Mouse (Mus musculus): ENCODE results near the gene 4930539E08Rik. TPM values are rescaled to one million over a fixed set of nuclear protein-coding genes. Genes with fewer than 3 reads are reported as not detected.

Gene 4930539E08Rik
- polyA plus RNA-seq, 1 experiment from 2014 or later, result 0.09 TPM

- WGBS (ENCODE audit: insufficient replicate concordance), result 63% methylated on average over 7 of the region's 7 CpGs
- no peak for TF ChIP-seq EP300 (IDR thresholded peaks at IDR 0.05; ENCODE audit: low read depth)
- no peak for TF ChIP-seq CTCF (IDR thresholded peaks at IDR 0.05; ENCODE audit: low read depth)
Observed at GRCm38 (mm10) chr17:28863926-28864325, 51.2 kb downstream of the 4930539E08Rik start.

GRCm38 (mm10) chr17:28858205-28858604 is 56.9 kb downstream of the 4930539E08Rik start, which contains the start of gene Pnpla1:
Pnpla1 (plus strand) TSS chr17:28858411.
- peak; percentile 75 for ATAC-seq
- Histone ChIP-seq H3K4me3 (ENCODE audit: low read depth, low read length) (no peak within 1 kb of the TSS), H3K27me3 (ENCODE audit: insufficient read depth, low read length) (no peaks in the 10 kb centered on the region), H3K4me1 (ENCODE audit: insufficient read depth) (no peaks in the 10 kb centered on the region), H3K27ac (ENCODE audit: low read depth) (no peak within 1 kb of the TSS), H3K9me3 (ENCODE audit: low read length) (no peaks in the 10 kb centered on the region; the same call in 1 of the 2 replicates), H3K9ac (replicated peaks) (no peak within 1 kb of the TSS), H3K36me3 (replicated peaks; ENCODE audit: insufficient read depth, low read length) (no peaks in the 10 kb centered on the region), H3K4me2 (ENCODE audit: low read depth, low read length) (no peak within 1 kb of the TSS)
- DNase-seq, result peak; percentile 69
- 29% methylated on average over 12 of the region's 12 CpGs for WGBS (ENCODE audit: insufficient replicate concordance)
- no peak for TF ChIP-seq EP300 (IDR thresholded peaks at IDR 0.05; ENCODE audit: low read depth)
- no peak for TF ChIP-seq CTCF (IDR thresholded peaks at IDR 0.05; ENCODE audit: low read depth)

More at GRCm38 (mm10) chr17:28863926-28864325, 51.2 kb downstream of the 4930539E08Rik start:
- DNase-seq (no peak), ATAC-seq (no peak)
- Histone ChIP-seq H3K4me2 (ENCODE audit: low read depth, low read length) (no peak overlapping the region), H3K4me3 (ENCODE audit: low read depth, low read length) (no peak overlapping the region), H3K27me3 (ENCODE audit: insufficient read depth, low read length) (no peaks in the 10 kb centered on the region), H3K36me3 (replicated peaks; ENCODE audit: insufficient read depth, low read length) (no peaks in the 10 kb centered on the region), H3K9ac (replicated peaks) (no peak overlapping the region), H3K27ac (ENCODE audit: low read depth) (no peak overlapping the region), H3K9me3 (ENCODE audit: low read length) (no peaks in the 10 kb centered on the region), H3K4me1 (ENCODE audit: insufficient read depth) (no peaks in the 10 kb centered on the region)

GRCm38 (mm10) chr17:28856030-28856429 is 59.1 kb downstream of the 4930539E08Rik start:
- H3K36me3 ChIP-seq (replicated peaks; ENCODE audit: insufficient read depth, low read length), result no peaks in the 10 kb centered on the region
- DNase-seq (peak; percentile 49), ATAC-seq (peak; percentile 26)
- no peak overlapping the region for H3K4me3 ChIP-seq (ENCODE audit: low read depth, low read length)
- H3K4me1 ChIP-seq (ENCODE audit: insufficient read depth), result no peaks in the 10 kb centered on the region
- WGBS (ENCODE audit: insufficient replicate concordance), result 42% methylated on average over 3 of the region's 3 CpGs
- TF ChIP-seq CTCF (IDR thresholded peaks at IDR 0.05; ENCODE audit: low read depth) (no peak), EP300 (IDR thresholded peaks at IDR 0.05; ENCODE audit: low read depth) (no peak)
- 0 out of 2 replicates have a peak overlapping the region, but pooled peaks have one; percentile 16 for H3K27ac ChIP-seq (ENCODE audit: low read depth)
- no peak overlapping the region for H3K4me2 ChIP-seq (ENCODE audit: low read depth, low read length)
- no peaks in the 10 kb centered on the region; the same call in 1 of the 2 replicates for H3K9me3 ChIP-seq (ENCODE audit: low read length)
- no peak overlapping the region for H3K9ac ChIP-seq (replicated peaks)
- no peaks in the 10 kb centered on the region for H3K27me3 ChIP-seq (ENCODE audit: insufficient read depth, low read length)

- 0 out of 2 replicates have a peak overlapping the region, but pooled peaks have one; percentile 16 for H3K27ac ChIP-seq (ENCODE audit: low read depth)
- no peaks in the 10 kb centered on the region for H3K27me3 ChIP-seq (ENCODE audit: insufficient read depth, low read length)
- DNase-seq (peak; percentile 64), ATAC-seq (no peak)
- peak; percentile 78 for TF ChIP-seq CTCF (IDR thresholded peaks at IDR 0.05; ENCODE audit: low read depth)
- no peak for TF ChIP-seq EP300 (IDR thresholded peaks at IDR 0.05; ENCODE audit: low read depth)
- H3K36me3 ChIP-seq (replicated peaks; ENCODE audit: insufficient read depth, low read length), result no peaks in the 10 kb centered on the region
- 72% methylated on average over 9 of the region's 9 CpGs for WGBS (ENCODE audit: insufficient replicate concordance)
- H3K4me2 ChIP-seq (ENCODE audit: low read depth, low read length), result no peak overlapping the region
- H3K4me3 ChIP-seq (ENCODE audit: low read depth, low read length), result no peak overlapping the region
- H3K9ac ChIP-seq (replicated peaks), result no peak overlapping the region
- no peaks in the 10 kb centered on the region for H3K4me1 ChIP-seq (ENCODE audit: insufficient read depth)
- no peaks in the 10 kb centered on the region; the same call in 1 of the 2 replicates for H3K9me3 ChIP-seq (ENCODE audit: low read length)
Observed at GRCm38 (mm10) chr17:28855166-28855885, 59.8 kb downstream of the 4930539E08Rik start.

GRCm38 (mm10) chr17:28854377-28854776 is 60.7 kb downstream of the 4930539E08Rik start:
- H3K4me1 ChIP-seq (ENCODE audit: insufficient read depth), result no peaks in the 10 kb centered on the region
- 69% methylated on average over 7 of the region's 7 CpGs for WGBS (ENCODE audit: insufficient replicate concordance)
- no peak overlapping the region for H3K9ac ChIP-seq (replicated peaks)
- H3K4me3 ChIP-seq (ENCODE audit: low read depth, low read length), result no peak overlapping the region
- no peaks in the 10 kb centered on the region for H3K36me3 ChIP-seq (replicated peaks; ENCODE audit: insufficient read depth, low read length)
- H3K9me3 ChIP-seq (ENCODE audit: low read length), result no peaks in the 10 kb centered on the region; the same call in 1 of the 2 replicates
- no peak overlapping the region for H3K27ac ChIP-seq (ENCODE audit: low read depth)
- DNase-seq (no peak), ATAC-seq (no peak)
- no peaks in the 10 kb centered on the region for H3K27me3 ChIP-seq (ENCODE audit: insufficient read depth, low read length)
- TF ChIP-seq CTCF (IDR thresholded peaks at IDR 0.05; ENCODE audit: low read depth) (no peak), EP300 (IDR thresholded peaks at IDR 0.05; ENCODE audit: low read depth) (no peak)
- no peak overlapping the region for H3K4me2 ChIP-seq (ENCODE audit: low read depth, low read length)

GRCm38 (mm10) chr17:28850511-28850910 is 64.6 kb downstream of the 4930539E08Rik start:
- Histone ChIP-seq H3K4me3 (ENCODE audit: low read depth, low read length) (no peak overlapping the region), H3K4me1 (ENCODE audit: insufficient read depth) (peaks cover 8% of the 10 kb centered on the region), H3K4me2 (ENCODE audit: low read depth, low read length) (no peak overlapping the region), H3K36me3 (replicated peaks; ENCODE audit: insufficient read depth, low read length) (no peaks in the 10 kb centered on the region), H3K9ac (replicated peaks) (no peak overlapping the region), H3K27ac (ENCODE audit: low read depth) (no peak overlapping the region), H3K9me3 (ENCODE audit: low read length) (no peaks in the 10 kb centered on the region), H3K27me3 (ENCODE audit: insufficient read depth, low read length) (no peaks in the 10 kb centered on the region)
- ATAC-seq (no peak), DNase-seq (no peak)
- 93% methylated on average over 5 of the region's 5 CpGs for WGBS (ENCODE audit: insufficient replicate concordance)
- no peak for TF ChIP-seq EP300 (IDR thresholded peaks at IDR 0.05; ENCODE audit: low read depth)
- no peak for TF ChIP-seq CTCF (IDR thresholded peaks at IDR 0.05; ENCODE audit: low read depth)

Data from liver, postnatal 0 days (tissue).